Mouse (Mus musculus) MEL (cell line): ENCODE measurements around the gene Klhdc3. TPM values are rescaled to one million over a fixed set of nuclear protein-coding genes. Genes with fewer than 3 reads are reported as not detected.

Experiments used
- DNase-seq: peaks from one replicate; pipeline ENCODE4 v3.0.0; 2011; ENCODE audit warnings: low read depth, low spot score
- H3K27ac ChIP-seq: 2 replicates; pipeline ENCODE4 v1.5.1; 2012; ENCODE audit warnings: low read depth, mild to moderate bottlenecking, control low read depth, low read length, moderate library complexity; ENCODE audit not compliant: control insufficient read depth
- H3K27me3 ChIP-seq, 2 experiments: fragments of 150-350 bp in 1 of 2; sonication (generic) in 1 of 2; 2 replicates each; pipeline ENCODE4 v1.6.1; 2012; ENCODE audit warnings: low read length in 2 of 2, mild to moderate bottlenecking in 2 of 2, improper control_type of control experiment in 1 of 2, moderate library complexity in 1 of 2; ENCODE audit not compliant: insufficient read depth in 2 of 2, control insufficient read depth in 1 of 2
- H3K36me3 ChIP-seq, 2 experiments: 2 replicates each; pipeline ENCODE4 v1.6.1; 2012 to 2014; ENCODE audit warnings: low read length in 2 of 2, improper control_type of control experiment in 1 of 2, inconsistent platforms in 1 of 2, mild to moderate bottlenecking in 1 of 2; ENCODE audit not compliant: insufficient read depth in 2 of 2, control insufficient read depth in 1 of 2
- H3K4me1 ChIP-seq, 2 experiments: fragments of 150-350 bp in 1 of 2; sonication (generic) in 1 of 2; 2 replicates each; pipeline ENCODE4 v1.6.1; 2012; ENCODE audit warnings: low read length in 2 of 2, improper control_type of control experiment in 1 of 2, mild to moderate bottlenecking in 1 of 2; ENCODE audit not compliant: insufficient read depth in 2 of 2, control insufficient read depth in 1 of 2
- H3K4me3 ChIP-seq, 2 experiments: fragments of 150-350 bp in 1 of 2; sonication (generic) in 1 of 2; 2 replicates each; pipeline ENCODE4 v1.5.1; 2012; ENCODE audit warnings: low read depth in 2 of 2, low read length in 2 of 2, mild to moderate bottlenecking in 2 of 2, moderate library complexity in 2 of 2, control low read depth in 1 of 2, improper control_type of control experiment in 1 of 2; ENCODE audit not compliant: control insufficient read depth in 1 of 2, insufficient read depth in 1 of 2
- H3K79me2 ChIP-seq: 2 replicates; pipeline ENCODE4 v1.6.1; 2012; ENCODE audit warnings: mild to moderate bottlenecking, low read length, moderate library complexity; ENCODE audit not compliant: control insufficient read depth, poor library complexity, insufficient read depth
- H3K9ac ChIP-seq: 2 replicates; pipeline ENCODE4 v1.6.1; 2012; ENCODE audit warnings: low read depth, mild to moderate bottlenecking, control low read depth, low read length, moderate library complexity; ENCODE audit not compliant: control insufficient read depth, poor library complexity, severe bottlenecking
- H3K9me3 ChIP-seq: fragments of 150-350 bp; sonication (generic); replicated peaks from 2 replicates; pipeline ENCODE4 v1.6.1; 2012; ENCODE audit warnings: mild to moderate bottlenecking, low read length, improper control_type of control experiment, moderate library complexity; ENCODE audit not compliant: insufficient read depth
- CTCF ChIP-seq, 3 experiments: IDR thresholded peaks in 2 of 3; conservative IDR thresholded peaks in 1 of 3; 2 replicates each; pipeline ENCODE4 v1.5.1; 2011 to 2012; ENCODE audit warnings: low read length in 3 of 3, low read depth in 2 of 3, mild to moderate bottlenecking in 2 of 3, improper control_type of control experiment in 1 of 3, inconsistent platforms in 1 of 3, mixed read lengths in 1 of 3, moderate library complexity in 1 of 3; ENCODE audit not compliant: control insufficient read depth in 1 of 3, insufficient read depth in 1 of 3, poor library complexity in 1 of 3, severe bottlenecking in 1 of 3
- E2F4 ChIP-seq: IDR thresholded peaks from 2 replicates; pipeline ENCODE4 v1.6.1; 2011; ENCODE audit warnings: low read depth, low read length, improper control_type of control experiment, borderline replicate concordance
- JUND ChIP-seq: IDR thresholded peaks from 2 replicates; pipeline ENCODE4 v1.6.1; 2011; ENCODE audit warnings: low read depth, mild to moderate bottlenecking, improper control_type of control experiment, low read length
- KAT2A ChIP-seq: conservative IDR thresholded peaks from 2 replicates; pipeline ENCODE4 v1.6.1; 2012; ENCODE audit warnings: low read depth, low read length, improper control_type of control experiment, inconsistent platforms
- MYB ChIP-seq: IDR thresholded peaks from 2 replicates; pipeline ENCODE4 v1.6.1; 2011; ENCODE audit warnings: mild to moderate bottlenecking, low read depth, low read length, improper control_type of control experiment
- MYC ChIP-seq: IDR thresholded peaks from 2 replicates; pipeline ENCODE4 v1.6.1; 2011; ENCODE audit warnings: low read depth, mild to moderate bottlenecking, low read length, improper control_type of control experiment, moderate library complexity
- NELFE ChIP-seq: IDR thresholded peaks from 2 replicates; pipeline ENCODE4 v1.6.1; 2011; ENCODE audit warnings: low read depth, low read length, improper control_type of control experiment
- POLR2A ChIP-seq, 2 experiments: IDR thresholded peaks; 2 replicates each; pipeline ENCODE4 v1.6.1; 2011 to 2012; ENCODE audit warnings: low read length in 2 of 2, mild to moderate bottlenecking in 2 of 2, control low read depth in 1 of 2, improper control_type of control experiment in 1 of 2, low read depth in 1 of 2, moderate library complexity in 1 of 2; ENCODE audit not compliant: control insufficient read depth in 1 of 2, insufficient read depth in 1 of 2, poor library complexity in 1 of 2
- RAD21 ChIP-seq: IDR thresholded peaks from 2 replicates; pipeline ENCODE4 v1.6.1; 2011; ENCODE audit warnings: mild to moderate bottlenecking, low read depth, low read length, improper control_type of control experiment
- RCOR1 ChIP-seq: IDR thresholded peaks from 2 replicates; pipeline ENCODE4 v1.6.1; 2012; ENCODE audit warnings: low read depth, mild to moderate bottlenecking, inconsistent platforms, low read length, improper control_type of control experiment
- SMC3 ChIP-seq: IDR thresholded peaks from 2 replicates; pipeline ENCODE4 v1.6.1; 2011; ENCODE audit warnings: low read depth, low read length, improper control_type of control experiment
- TAL1 ChIP-seq: IDR thresholded peaks from 2 replicates; pipeline ENCODE4 v1.6.1; 2012; ENCODE audit warnings: mild to moderate bottlenecking, inconsistent platforms, low read length, moderate library complexity, mixed read lengths
- TBP ChIP-seq: IDR thresholded peaks from 2 replicates; pipeline ENCODE4 v1.8.0; 2011; ENCODE audit warnings: low read depth, low read length, improper control_type of control experiment
- USF2 ChIP-seq, 2 experiments: IDR thresholded peaks; 2 replicates each; pipeline ENCODE4 v1.6.1; 2011 to 2012; ENCODE audit warnings: improper control_type of control experiment in 2 of 2, low read length in 2 of 2, borderline replicate concordance in 1 of 2, inconsistent platforms in 1 of 2, low read depth in 1 of 2, mild to moderate bottlenecking in 1 of 2; ENCODE audit not compliant: insufficient read depth in 1 of 2
- ZKSCAN1 ChIP-seq: IDR thresholded peaks from 2 replicates; pipeline ENCODE4 v1.6.1; 2012; ENCODE audit warnings: low read depth, mild to moderate bottlenecking, inconsistent platforms, low read length, improper control_type of control experiment, moderate library complexity
- ZNF384 ChIP-seq: IDR thresholded peaks from 2 replicates; pipeline ENCODE4 v1.6.1; 2012; ENCODE audit warnings: low read depth, mild to moderate bottlenecking, inconsistent platforms, low read length, improper control_type of control experiment
- polyA plus RNA-seq, 2 experiments: library from polyadenylated mRNA; stranded (reverse) in 1 of 2; unstranded in 1 of 2; fragments of >175 nt in 1 of 2; fragments of >200 nt in 1 of 2; gene quantifications; 2 replicates each; pipeline versions ENCODE4 v1.2.1 to v1.2.4; 2012; ENCODE audit warnings: low replicate concordance in 2 of 2, low read depth in 1 of 2; ENCODE audit not compliant: insufficient read length in 2 of 2, insufficient read depth in 1 of 2, missing spikeins in 1 of 2
- total RNA-seq: library from RNA; depleted of rRNA; stranded (reverse); fragments of 300-350 nt; gene quantifications from 2 replicates; pipeline ENCODE4 v1.2.3, GENCODE M21; 2012

Klhdc3 gene
- total and polyA plus RNA-seq, 3 experiments = 95.0 to 203 TPM; not detected in 1

DNA sequence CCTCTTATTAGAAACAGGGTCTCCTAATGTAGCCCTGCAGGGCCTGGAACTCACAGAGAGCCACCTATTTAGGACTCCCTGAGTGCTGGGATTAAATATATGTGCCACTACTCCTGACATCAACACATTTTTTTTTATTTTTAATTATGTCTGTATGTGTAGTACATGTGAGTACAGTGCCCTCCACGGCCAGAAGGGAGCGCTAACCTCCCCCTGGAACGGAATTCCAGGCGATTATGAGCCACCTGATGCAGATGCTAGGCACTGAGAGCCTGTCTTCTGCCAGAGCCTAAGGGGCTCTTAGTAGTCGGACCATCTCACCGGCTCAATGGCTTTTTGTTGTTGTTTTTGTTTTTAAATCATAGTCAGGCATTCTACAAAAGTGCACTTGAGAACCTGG is 47.3 kb upstream of the Klhdc3 start:
- Histone ChIP-seq H3K9ac (no peak overlapping the region), H3K9me3 (no peaks in the 10 kb centered on the region)
- DNase-seq = peak; percentile 41

GRCm38 (mm10) chr17:46727271-46727670 is 46.6 kb upstream of the Klhdc3 start:
- Histone ChIP-seq H3K9ac (no peak overlapping the region), H3K79me2 (no peaks in the 10 kb centered on the region), H3K4me1 (no peaks in the 10 kb centered on the region), H3K27me3 (no peaks in the 10 kb centered on the region), H3K9me3 (no peaks in the 10 kb centered on the region), H3K27ac (no peak overlapping the region), H3K4me3 (no peak overlapping the region), H3K36me3 (no peaks in the 10 kb centered on the region)
- no peak for DNase-seq
- TF ChIP-seq USF2 (IDR thresholded peaks at IDR 0.05; ENCODE audit: borderline replicate concordance in 1 of 2, insufficient read depth in 1 of 2, low read depth in 1 of 2, low read length in 2 of 2) = no peak
- 0 out of 2 replicates have a peak, but pooled peaks have one; percentile 62 for TF ChIP-seq TBP

More for the DNA sequence above, 47.3 kb upstream of the Klhdc3 start:
- H3K4me3 ChIP-seq = no peak overlapping the region
- TF ChIP-seq SMC3 = peak; percentile 55
- TF ChIP-seq ZKSCAN1 = no peak
- TF ChIP-seq RAD21 = peak; percentile 31
- no peak for TF ChIP-seq NELFE
- peak; percentile 54 to 59 (median 54) for TF ChIP-seq CTCF (IDR thresholded peaks at IDR 0.05 in 2 of 3, conservative IDR thresholded peaks at IDR 0.05 in 1 of 3; ENCODE audit: control insufficient read depth in 1 of 3, insufficient read depth in 1 of 3, low read depth in 2 of 3, low read length in 3 of 3, poor library complexity in 1 of 3, severe bottlenecking in 1 of 3)
- TF ChIP-seq TAL1 = no peak
- no peak for TF ChIP-seq E2F4
- no peak for TF ChIP-seq POLR2A (IDR thresholded peaks at IDR 0.05; ENCODE audit: control insufficient read depth in 1 of 2, insufficient read depth in 1 of 2, low read depth in 1 of 2, low read length in 2 of 2, poor library complexity in 1 of 2)
- TF ChIP-seq RCOR1 = no peak
- TF ChIP-seq KAT2A = no peak
- TF ChIP-seq TBP = no peak
- no peak for TF ChIP-seq MYB
- TF ChIP-seq ZNF384 = peak; percentile 58; the same call in 1 of the 2 replicates
- TF ChIP-seq MYC = no peak
- TF ChIP-seq JUND = no peak
- H3K79me2 ChIP-seq = no peaks in the 10 kb centered on the region
- H3K27ac ChIP-seq = no peak overlapping the region
- no peaks in the 10 kb centered on the region for H3K27me3 ChIP-seq
- H3K36me3 ChIP-seq = no peaks in the 10 kb centered on the region
- no peaks in the 10 kb centered on the region for H3K4me1 ChIP-seq
